Mouse (Mus musculus) frontal cortex, postnatal 14 days (tissue): ENCODE results near the gene Bet1l.

Experiments used
- DNase-seq, 2 experiments: peaks; one replicate each; pipeline ENCODE4 v3.0.0; 2022; ENCODE audit warnings: low spot score in 2 of 2

The Bet1l gene

DNA sequence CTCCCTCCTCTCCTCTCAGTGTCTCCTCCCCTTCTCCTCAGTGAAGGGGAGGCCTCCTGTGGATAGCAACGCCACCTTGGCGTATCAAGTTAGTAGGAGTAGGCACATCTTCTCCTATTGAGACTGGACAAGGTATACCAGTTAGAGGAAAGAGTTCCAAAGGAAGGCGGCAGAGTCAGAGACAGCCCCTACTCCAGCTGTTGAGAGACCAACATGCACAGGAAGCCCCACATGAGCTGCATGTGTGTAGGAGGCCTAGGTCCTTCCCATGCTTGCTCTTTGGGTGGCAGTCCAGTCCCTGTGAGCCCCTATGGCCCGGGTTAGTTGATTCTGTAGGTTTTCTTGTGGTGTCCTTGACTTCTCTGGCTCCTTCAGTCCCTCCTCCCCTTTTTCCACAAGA is 24.0 kb downstream of the Bet1l start:
- no peak for DNase-seq

DNA sequence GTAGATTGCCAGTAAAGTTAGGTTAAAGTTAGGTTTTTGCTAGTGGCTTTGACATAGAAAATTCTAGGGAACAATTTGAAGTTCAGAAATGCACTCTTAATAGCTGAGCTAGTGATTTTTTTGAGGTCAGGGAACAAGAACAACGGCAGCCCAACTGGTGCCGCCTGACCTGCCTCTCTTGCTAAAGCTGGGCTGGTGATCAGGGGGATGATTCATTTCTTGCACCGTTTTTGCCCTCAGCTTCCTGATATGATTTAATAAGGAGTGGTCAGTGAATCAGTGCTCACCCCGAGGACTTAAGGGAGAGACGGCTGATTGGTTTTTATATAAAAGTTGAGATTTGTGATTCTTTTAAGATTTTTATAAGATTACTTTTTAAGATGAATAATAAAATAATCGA is 25.9 kb downstream of the Bet1l start:
- DNase-seq: no peak

DNA sequence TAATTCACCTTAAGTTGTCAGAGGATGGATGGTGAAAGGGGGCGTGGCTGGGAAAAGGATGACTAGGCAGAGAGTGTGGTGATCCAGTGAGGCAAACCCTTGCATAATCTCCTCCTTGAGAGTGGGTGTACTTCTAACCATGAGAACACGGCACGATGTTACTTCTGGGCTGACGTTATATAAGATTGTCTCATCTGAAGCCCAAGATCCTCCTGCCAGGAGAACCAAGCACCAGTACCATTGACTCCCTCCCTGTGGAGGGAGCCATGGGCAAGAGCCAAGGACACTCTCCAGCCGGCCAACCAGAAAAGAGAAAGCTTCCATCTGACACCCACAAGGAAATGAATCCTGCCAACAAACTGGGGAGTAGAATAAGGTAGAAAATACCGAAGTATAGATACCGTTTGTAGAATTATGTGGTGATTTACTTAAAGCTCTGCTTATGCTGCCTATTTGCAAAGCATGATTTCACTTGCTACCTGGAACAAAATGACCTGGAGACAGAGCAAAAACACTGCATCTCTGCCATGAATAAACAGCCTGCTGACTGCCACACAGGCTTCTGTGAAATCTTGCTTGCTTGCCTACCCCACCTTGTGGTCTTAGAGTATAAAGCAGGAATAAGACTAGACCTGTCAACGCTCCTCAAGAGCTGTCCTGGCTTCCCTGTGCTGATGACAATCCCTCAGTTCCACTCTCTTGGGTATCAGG is 29.1 kb downstream of the Bet1l start:
- DNase-seq: no peak

DNA sequence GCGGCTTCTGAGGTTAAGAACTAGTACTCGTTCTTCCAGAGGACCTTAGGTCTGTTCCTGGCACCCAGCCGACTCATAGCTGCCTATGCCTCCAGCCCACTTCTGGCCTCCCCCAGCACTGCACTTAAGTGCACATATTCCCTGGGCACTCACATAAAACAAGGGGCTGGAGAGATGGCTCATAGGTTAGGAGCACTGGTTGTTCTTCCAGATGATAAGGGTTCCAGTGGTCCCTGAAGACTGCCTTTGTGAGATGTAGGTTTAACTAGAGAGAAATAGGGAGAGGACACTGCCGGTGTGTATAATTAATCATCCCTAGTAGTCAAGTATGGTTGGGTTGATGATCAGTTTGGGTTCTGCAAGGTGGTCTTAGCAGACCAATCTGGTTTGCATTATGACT is 34.6 kb downstream of the Bet1l start:
- no peak for DNase-seq

DNA sequence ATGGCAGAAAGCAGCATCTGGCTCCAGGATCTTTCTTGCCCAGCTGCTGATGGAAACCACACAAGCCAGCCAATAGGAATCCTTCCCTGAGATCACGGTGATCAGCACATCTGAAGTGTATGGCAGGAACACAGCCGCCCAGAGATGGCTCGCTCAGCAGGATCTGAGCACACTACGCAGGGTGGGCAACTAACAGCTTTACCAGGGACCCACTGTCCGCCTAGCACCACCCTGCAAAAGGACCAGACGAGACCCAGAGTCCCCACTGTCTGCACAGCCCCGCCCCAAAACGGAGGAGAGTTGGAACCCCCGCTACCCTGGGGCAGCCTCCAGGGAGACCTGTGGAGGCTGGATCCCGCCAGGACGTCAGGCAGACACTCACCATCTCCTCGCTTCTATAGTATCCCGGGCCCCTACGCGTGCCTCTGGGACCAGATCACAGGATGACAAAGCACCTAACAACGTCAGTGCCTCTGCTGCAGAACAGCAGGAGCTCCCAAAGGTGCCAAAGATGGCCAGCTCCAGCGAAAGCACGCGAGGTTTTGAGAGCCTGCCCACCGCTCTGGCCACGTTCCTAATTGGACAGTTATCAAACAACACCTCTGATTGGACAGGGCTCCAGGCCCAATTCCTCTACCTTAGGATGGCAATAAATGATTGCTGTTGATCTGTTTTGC is 35.6 kb downstream of the Bet1l start, which contains the start of gene Zfp941:
Gene Zfp941, minus strand, starts transcription at position 526 of the 677 bp plus-strand sequence.
- peak; percentile 48 to 71 for DNase-seq

DNA sequence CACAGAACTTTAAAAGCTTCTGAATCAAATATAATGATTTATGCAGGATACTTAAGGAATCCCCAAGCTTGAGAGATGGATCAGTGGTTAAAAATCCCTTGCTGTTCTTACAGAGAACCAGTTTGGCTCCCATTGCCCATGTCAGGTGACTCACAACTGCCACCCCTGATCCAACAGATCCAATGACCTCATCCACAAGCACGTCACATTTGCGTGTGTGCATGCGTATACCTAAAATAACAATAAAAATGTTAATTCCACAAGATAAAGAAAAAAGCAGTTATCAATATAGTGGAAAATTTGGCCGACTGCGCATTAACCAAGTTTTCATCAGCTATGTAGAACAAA is 36.1 kb downstream of the Bet1l start:
- DNase-seq: no peak

DNA sequence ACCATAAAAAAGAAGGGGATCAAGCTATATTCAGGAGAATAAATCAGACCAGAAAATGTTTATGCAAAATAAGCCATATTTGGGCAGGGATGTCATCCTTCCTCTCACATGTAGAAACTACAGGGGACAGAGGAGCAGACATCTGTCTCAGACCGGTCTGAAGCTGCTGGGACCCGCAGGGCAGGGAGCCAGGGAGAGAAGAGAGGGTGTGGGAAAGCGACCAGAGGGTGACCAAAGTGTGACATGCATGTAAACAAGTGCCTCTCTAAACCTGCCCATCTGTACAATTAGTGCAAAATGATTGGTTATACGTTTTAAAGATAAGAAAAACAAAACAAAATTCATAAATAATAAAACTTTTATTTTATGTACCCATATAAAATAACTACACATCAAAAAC is 37.2 kb downstream of the Bet1l start:
- DNase-seq: no peak

DNA sequence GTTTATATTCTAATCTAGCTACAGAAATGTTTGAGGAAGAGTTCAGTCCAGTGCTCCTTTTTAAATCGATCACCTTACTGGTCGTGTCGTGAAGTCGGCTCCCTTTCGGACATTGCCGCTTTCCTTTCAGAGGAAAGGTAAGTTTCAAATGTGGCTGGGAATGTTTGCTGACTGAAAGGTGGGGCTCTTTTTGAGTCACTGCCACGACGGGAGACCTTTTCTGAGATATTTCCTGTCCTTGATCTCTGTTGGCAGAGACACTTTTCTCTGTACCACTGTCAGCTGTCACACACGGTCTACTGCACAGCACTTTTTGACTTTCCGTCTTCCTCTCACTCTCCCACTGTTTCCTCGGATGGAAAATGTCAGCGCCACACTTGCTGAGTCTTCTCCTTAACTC is 44.5 kb downstream of the Bet1l start:
- no peak for DNase-seq

DNA sequence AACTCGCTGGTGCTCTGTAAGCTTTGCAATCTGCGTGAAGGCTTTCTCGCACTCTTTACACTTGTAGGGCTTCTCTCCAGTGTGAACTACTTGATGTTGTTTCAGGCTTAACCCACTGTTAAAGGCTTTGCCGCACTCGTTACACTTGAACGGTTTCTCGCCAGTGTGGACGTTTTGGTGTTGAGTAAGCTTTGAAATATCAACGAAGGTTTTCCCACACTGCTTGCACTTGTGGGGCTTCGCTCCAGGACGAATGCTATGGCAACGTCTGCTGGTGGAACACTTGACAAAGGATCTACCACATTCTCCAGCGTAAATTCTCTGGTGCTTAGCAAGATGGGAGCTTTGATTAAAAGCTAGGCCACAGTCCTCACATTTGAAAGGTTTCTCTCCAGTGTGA is 45.7 kb downstream of the Bet1l start:
- peak in 1 of 2 experiments; percentile 35 for DNase-seq

DNA sequence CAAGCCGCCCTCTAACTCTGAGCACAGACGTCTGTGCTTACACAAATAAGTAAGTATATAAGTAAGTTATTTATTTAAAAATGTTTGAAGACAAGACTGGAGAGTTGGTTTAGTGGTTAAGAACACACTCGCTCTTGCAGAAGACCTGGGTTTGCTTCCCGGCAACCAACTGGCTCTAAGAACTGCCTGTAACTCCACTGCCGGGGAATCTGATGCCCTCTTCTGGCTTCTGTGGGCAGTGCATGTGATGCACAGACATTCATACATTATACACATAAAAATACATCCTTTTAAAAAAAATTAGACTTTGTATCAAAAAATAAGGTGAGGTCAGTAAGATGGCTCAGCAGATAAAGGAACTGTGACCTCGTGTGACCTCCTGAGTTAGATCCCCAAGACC is 46.9 kb downstream of the Bet1l start:
- no peak for DNase-seq

DNA sequence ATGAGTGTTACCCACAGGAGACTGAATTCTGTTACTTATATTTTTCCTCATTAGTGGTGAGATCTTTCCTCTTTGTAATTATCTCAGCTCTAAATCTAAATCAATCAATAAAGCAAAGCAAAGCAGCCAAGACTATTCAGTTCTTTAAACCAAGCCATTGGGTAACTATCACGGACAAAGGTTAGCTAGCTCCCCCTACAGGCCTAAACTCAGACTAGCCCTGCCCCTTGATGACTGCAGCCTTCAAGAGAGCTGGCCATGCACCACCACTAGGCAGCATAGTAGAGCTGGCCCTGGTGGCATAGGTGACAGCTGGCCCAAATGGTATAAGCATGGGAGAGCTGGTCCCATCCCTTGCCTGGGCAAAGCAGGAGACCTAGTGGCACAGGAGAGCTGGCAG is 51.7 kb downstream of the Bet1l start:
- DNase-seq: peak in 1 of 2 experiments; percentile 34
